Mouse (Mus musculus) cerebellum, postnatal 25 days (tissue): ENCODE measurements around the gene Gm44511.
"Not testable (repeated sequence)": the region's sequence is repeated elsewhere in the genome, so short reads cannot be mapped to it uniquely, and the experiment has no call there.

Experiments used
- DNase-seq, 2 experiments: peaks; one replicate each; pipeline ENCODE4 v3.0.0; 2021; ENCODE audit warnings: mixed read lengths in 2 of 2

Gm44511 gene

GRCm38 (mm10) chr6:128760016-128760415 lies 66.1 kb downstream of the Gm44511 start:
- peak; percentile 96 to 98 for DNase-seq

GRCm38 (mm10) chr6:128759221-128759950 lies 66.7 kb downstream of the Gm44511 start:
- DNase-seq: peak; percentile 8 to 11

GRCm38 (mm10) chr6:128755402-128755763 lies 70.7 kb downstream of the Gm44511 start:
- not testable (repeated sequence) for DNase-seq

GRCm38 (mm10) chr6:128754748-128755401 lies 71.2 kb downstream of the Gm44511 start:
- DNase-seq: peak in 1 of 2 experiments; percentile 8

GRCm38 (mm10) chr6:128754265-128754664 lies 71.8 kb downstream of the Gm44511 start:
- peak; percentile 47 to 48 for DNase-seq

- peak; percentile 82 to 89 for DNase-seq
Observed at GRCm38 (mm10) chr6:128753610-128754224, 72.4 kb downstream of the Gm44511 start.

GRCm38 (mm10) chr6:128747006-128747405 lies 79.1 kb downstream of the Gm44511 start:
- not testable (repeated sequence) for DNase-seq

GRCm38 (mm10) chr6:128737445-128737844 lies 88.7 kb downstream of the Gm44511 start:
- DNase-seq: no peak

GRCm38 (mm10) chr6:128736100-128736499 lies 90.0 kb downstream of the Gm44511 start:
- DNase-seq: peak in 1 of 2 experiments; percentile 43

GRCm38 (mm10) chr6:128734896-128735295 lies 91.2 kb downstream of the Gm44511 start:
- no peak for DNase-seq

GRCm38 (mm10) chr6:128733908-128734679 lies 92.0 kb downstream of the Gm44511 start:
- DNase-seq: no peak

- DNase-seq: no peak
Observed at GRCm38 (mm10) chr6:128732032-128732431, 94.1 kb downstream of the Gm44511 start.
